Mouse (Mus musculus) lung, postnatal 0 days (tissue): ENCODE measurements around the gene Slc2a4.

Source experiments
- CTCF ChIP-seq: IDR thresholded peaks from 2 replicates; pipeline ENCODE4 v1.5.1; 2016; ENCODE audit warnings: antibody characterized with exemption, mild to moderate bottlenecking
- EP300 ChIP-seq: IDR thresholded peaks from 2 replicates; pipeline ENCODE4 v1.6.1; 2016; ENCODE audit warnings: antibody characterized with exemption, mild to moderate bottlenecking, control low read depth

DNA sequence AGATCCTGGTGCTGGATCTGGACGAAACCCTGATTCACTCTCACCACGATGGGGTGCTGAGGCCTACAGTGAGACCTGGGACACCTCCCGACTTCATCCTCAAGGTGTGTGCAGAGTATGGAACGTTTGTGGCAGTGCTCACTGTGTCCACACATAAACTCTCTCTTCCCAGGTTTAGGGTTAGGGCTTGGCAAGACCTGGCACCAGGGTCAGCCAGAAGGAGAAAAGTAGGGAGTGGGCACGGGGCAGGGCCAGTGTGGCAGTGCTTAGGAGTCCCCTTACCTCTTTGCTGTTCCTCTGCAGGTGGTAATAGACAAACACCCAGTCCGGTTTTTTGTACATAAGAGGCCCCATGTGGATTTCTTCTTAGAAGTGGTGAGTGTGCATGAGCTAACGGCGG, 36.4 kb upstream of the Slc2a4 start:
- TF ChIP-seq EP300: no peak
- TF ChIP-seq CTCF: no peak
